Mouse (Mus musculus) left cerebral cortex, postnatal 14 days (tissue): ENCODE measurements around the gene Ski. TPM values are rescaled to one million over a fixed set of nuclear protein-coding genes. Genes with fewer than 3 reads are reported as not detected.

Experiments
- DNase-seq, 2 experiments: peaks; one replicate each; pipeline ENCODE4 v3.0.0; 2021 to 2022; ENCODE audit warnings: low spot score in 2 of 2, mixed read lengths in 1 of 2
- intact Hi-C: fragments of 180-260 bp; cut with DNase I; formaldehyde crosslinking; loops from one replicate; pipeline ENCODE4 v1.15.1; 2025
- total RNA-seq, 2 experiments: library from RNA; stranded (reverse); gene quantifications; 2 replicates each; pipeline ENCODE4 v1.2.3; 2021

Gene Ski
- total RNA-seq, 2 experiments from 2014 or later = 110 to 111 TPM

- no peak for DNase-seq
- intact Hi-C loops = no loop called here
Measured at GRCm38 (mm10) chr4:155217241-155218103, 4.9 kb downstream of the Ski start.

GRCm38 (mm10) chr4:155215773-155216630 lies 6.4 kb downstream of the Ski start:
- intact Hi-C loops = no loop called here
- no peak for DNase-seq

- DNase-seq = no peak
- intact Hi-C loops = no loop called here
Measured at GRCm38 (mm10) chr4:155215203-155215602, 7.2 kb downstream of the Ski start.

- intact Hi-C loops = no loop called here
- no peak for DNase-seq
Measured at GRCm38 (mm10) chr4:155214793-155215192, 7.6 kb downstream of the Ski start.

- intact Hi-C loops = no loop called here
Measured at GRCm38 (mm10) chr4:155214188-155214587, 8.2 kb downstream of the Ski start.

GRCm38 (mm10) chr4:155213752-155214054 lies 8.7 kb downstream of the Ski start:
- intact Hi-C loops = no loop called here
- DNase-seq = no peak

More at GRCm38 (mm10) chr4:155214188-155214587, 8.2 kb downstream of the Ski start:
- DNase-seq = no peak

GRCm38 (mm10) chr4:155213052-155213751 lies 9.2 kb downstream of the Ski start:
- no peak for DNase-seq
- intact Hi-C loops = no loop called here

- intact Hi-C loops = loop anchor here (5.0 kb wide), 1 partner anchor 37 kb away; no protein-coding TSS in a partner anchor
Measured at GRCm38 (mm10) chr4:155209494-155209893, 12.9 kb downstream of the Ski start.

GRCm38 (mm10) chr4:155209079-155209478 lies 13.3 kb downstream of the Ski start:
- intact Hi-C loops = loop anchor here (5.0 kb wide), 1 partner anchor 37 kb away; no protein-coding TSS in a partner anchor
- DNase-seq = no peak

More at GRCm38 (mm10) chr4:155209494-155209893, 12.9 kb downstream of the Ski start:
- no peak for DNase-seq

- intact Hi-C loops = loop anchor here (5.0 kb wide), 1 partner anchor 36 kb away; no protein-coding TSS in a partner anchor
- no peak for DNase-seq
Measured at GRCm38 (mm10) chr4:155208613-155209012, 13.8 kb downstream of the Ski start.

- intact Hi-C loops = loop anchor here (5.0 kb wide), 1 partner anchor 36 kb away; no protein-coding TSS in a partner anchor
- no peak for DNase-seq
Measured at GRCm38 (mm10) chr4:155207841-155208240, 14.6 kb downstream of the Ski start.

- intact Hi-C loops = loop anchor here (5.0 kb wide), 1 partner anchor 34 kb away; no protein-coding TSS in a partner anchor
- no peak for DNase-seq
Measured at GRCm38 (mm10) chr4:155206498-155206897, 15.9 kb downstream of the Ski start.

- no peak for DNase-seq
- intact Hi-C loops = loop anchor here (5.0 kb wide), 1 partner anchor 34 kb away; no protein-coding TSS in a partner anchor
Measured at GRCm38 (mm10) chr4:155205919-155206318, 16.5 kb downstream of the Ski start.

GRCm38 (mm10) chr4:155201764-155202163 lies 20.6 kb downstream of the Ski start:
- intact Hi-C loops = no loop called here
- DNase-seq = no peak

GRCm38 (mm10) chr4:155200861-155201390 lies 21.5 kb downstream of the Ski start:
- intact Hi-C loops = no loop called here
- DNase-seq = no peak

- intact Hi-C loops = no loop called here
- no peak for DNase-seq
Measured at GRCm38 (mm10) chr4:155197726-155198125, 24.7 kb downstream of the Ski start.

- intact Hi-C loops = no loop called here
- DNase-seq = no peak
Measured at GRCm38 (mm10) chr4:155195204-155195603, 27.2 kb downstream of the Ski start.

GRCm38 (mm10) chr4:155190275-155190674 lies 32.1 kb downstream of the Ski start:
- no peak for DNase-seq
- intact Hi-C loops = no loop called here

- intact Hi-C loops = no loop called here
- no peak for DNase-seq
Measured at GRCm38 (mm10) chr4:155189711-155190139, 32.7 kb downstream of the Ski start.
